Mouse (Mus musculus) heart, embryonic 12.5 days (tissue): ENCODE data around the gene Ube4b. TPM values are rescaled to one million over a fixed set of nuclear protein-coding genes. Genes with fewer than 3 reads are reported as not detected.

Source experiments
- ATAC-seq: fragments of 200-750 bp; cut with Nextera tagmentation; 2 replicates; pipeline ENCODE4 v1.8.0; 2017; ENCODE audit warnings: moderate TSS enrichment, moderate library complexity; ENCODE audit not compliant: insufficient number of reproducible peaks, low FRiP score
- H3K27ac ChIP-seq: fragments of 300-500 bp; sonication (generic); 2 replicates; pipeline ENCODE4 v1.5.1; 2016; ENCODE audit warnings: mild to moderate bottlenecking, moderate library complexity; ENCODE audit not compliant: poor library complexity, severe bottlenecking
- H3K27me3 ChIP-seq: fragments of 300-500 bp; sonication (generic); replicated peaks from 2 replicates; pipeline ENCODE4 v1.6.1; 2016; ENCODE audit warnings: mild to moderate bottlenecking, moderate library complexity
- H3K36me3 ChIP-seq: fragments of 300-500 bp; sonication (generic); 2 replicates; pipeline ENCODE4 v1.6.1; 2016; ENCODE audit warnings: mild to moderate bottlenecking, moderate library complexity
- H3K4me1 ChIP-seq: fragments of 300-500 bp; sonication (generic); replicated peaks from 2 replicates; pipeline ENCODE4 v1.6.1; 2016; ENCODE audit warnings: mild to moderate bottlenecking
- H3K4me2 ChIP-seq: fragments of 300-500 bp; sonication (generic); 2 replicates; pipeline ENCODE4 v1.6.1; 2016; ENCODE audit warnings: mild to moderate bottlenecking, moderate library complexity
- H3K4me3 ChIP-seq: fragments of 300-500 bp; sonication (generic); 2 replicates; pipeline ENCODE4 v1.5.1; 2016; ENCODE audit warnings: mild to moderate bottlenecking
- H3K9ac ChIP-seq: fragments of 300-500 bp; sonication (generic); 2 replicates; pipeline ENCODE4 v1.6.1; 2016; ENCODE audit warnings: mild to moderate bottlenecking, moderate library complexity
- H3K9me3 ChIP-seq: fragments of 300-500 bp; sonication (generic); replicated peaks from 2 replicates; pipeline ENCODE4 v1.6.1; 2016; ENCODE audit warnings: mild to moderate bottlenecking, moderate library complexity
- WGBS: fragments of 180-500 bp; shearing (Covaris S2); methylation state at CpG from one replicate; pipeline ENCODE4 v1.1.7; 2016; 5-methylcytosine and 5-hydroxymethylcytosine counted together
- polyA plus RNA-seq: library from polyadenylated mRNA; unstranded; fragments of >200 nt; fragmentation: Nextera tagmentation; extraction: Ambion mirVana; gene quantifications from 2 replicates; pipeline ENCODE4 v1.2.1, GENCODE M21; 2016

Ube4b gene
- polyA plus RNA-seq, 1 experiment from 2014 or later = 50.3 TPM

- no peak overlapping the region for H3K9ac ChIP-seq
- peak overlapping the region; percentile 32 for H3K27ac ChIP-seq
- no peaks in the 10 kb centered on the region for H3K27me3 ChIP-seq
- H3K4me3 ChIP-seq = no peak overlapping the region
- H3K9me3 ChIP-seq = no peaks in the 10 kb centered on the region
- WGBS = 50% methylated on average over 16 of the region's 16 CpGs
- peaks cover 13% of the 10 kb centered on the region for H3K36me3 ChIP-seq
- no peak for ATAC-seq
- peak overlapping the region; percentile 11; the same call in 1 of the 2 replicates for H3K4me2 ChIP-seq
- H3K4me1 ChIP-seq = peaks cover 61% of the 10 kb centered on the region
Observed at GRCm38 (mm10) chr4:149405713-149406443, 20.7 kb downstream of the Ube4b start.

GRCm38 (mm10) chr4:149404640-149405465 lies 21.7 kb downstream of the Ube4b start:
- H3K4me1 ChIP-seq = peaks cover 67% of the 10 kb centered on the region
- ATAC-seq = no peak
- no peaks in the 10 kb centered on the region for H3K27me3 ChIP-seq
- no peak overlapping the region for H3K27ac ChIP-seq
- H3K9me3 ChIP-seq = no peaks in the 10 kb centered on the region
- H3K4me2 ChIP-seq = no peak overlapping the region
- no peak overlapping the region for H3K9ac ChIP-seq
- H3K36me3 ChIP-seq = 0 out of 2 replicates have a peak, but pooled peaks cover 5% of the 10 kb centered on the region
- WGBS = 71% methylated on average over 19 of the region's 19 CpGs
- H3K4me3 ChIP-seq = no peak overlapping the region

GRCm38 (mm10) chr4:149403037-149403436 lies 23.5 kb downstream of the Ube4b start:
- Histone ChIP-seq H3K9ac (no peak overlapping the region), H3K4me3 (no peak overlapping the region), H3K9me3 (no peaks in the 10 kb centered on the region), H3K27me3 (no peaks in the 10 kb centered on the region), H3K4me2 (peak overlapping the region; percentile 22), H3K27ac (peak overlapping the region; percentile 60), H3K4me1 (peaks cover 86% of the 10 kb centered on the region), H3K36me3 (peaks cover 6% of the 10 kb centered on the region; the same call in 1 of the 2 replicates)
- WGBS = 21% methylated on average over 6 of the region's 6 CpGs
- no peak for ATAC-seq

- Histone ChIP-seq H3K36me3 (peaks cover 11% of the 10 kb centered on the region; the same call in 1 of the 2 replicates), H3K4me1 (peaks cover 94% of the 10 kb centered on the region), H3K9ac (no peak overlapping the region; the same call in 1 of the 2 replicates), H3K27ac (peak overlapping the region; percentile 50; the same call in 1 of the 2 replicates), H3K27me3 (no peaks in the 10 kb centered on the region), H3K4me2 (no peak overlapping the region), H3K9me3 (no peaks in the 10 kb centered on the region), H3K4me3 (no peak overlapping the region)
- no peak for ATAC-seq
- 57% methylated on average over 8 of the region's 8 CpGs for WGBS
Observed at GRCm38 (mm10) chr4:149401591-149401982, 25.0 kb downstream of the Ube4b start.

GRCm38 (mm10) chr4:149400878-149401590 lies 25.5 kb downstream of the Ube4b start:
- 0 out of 2 replicates have a peak overlapping the region, but pooled peaks have one; percentile 3 for H3K4me2 ChIP-seq
- H3K9ac ChIP-seq = no peak overlapping the region; the same call in 1 of the 2 replicates
- WGBS = 57% methylated on average over 12 of the region's 12 CpGs

GRCm38 (mm10) chr4:149399331-149399910 lies 27.1 kb downstream of the Ube4b start:
- peak overlapping the region; percentile 2; the same call in 1 of the 2 replicates for H3K4me3 ChIP-seq
- peak overlapping the region; percentile 87 for H3K27ac ChIP-seq
- peak; percentile 89 for ATAC-seq
- H3K9me3 ChIP-seq = no peaks in the 10 kb centered on the region
- H3K4me2 ChIP-seq = peak overlapping the region; percentile 53
- peaks cover 15% of the 10 kb centered on the region; the same call in 1 of the 2 replicates for H3K36me3 ChIP-seq
- H3K4me1 ChIP-seq = peaks cover 93% of the 10 kb centered on the region
- no peaks in the 10 kb centered on the region for H3K27me3 ChIP-seq
- 14% methylated on average over 4 of the region's 4 CpGs for WGBS
- 0 out of 2 replicates have a peak overlapping the region, but pooled peaks have one; percentile 48 for H3K9ac ChIP-seq

More at GRCm38 (mm10) chr4:149400878-149401590, 25.5 kb downstream of the Ube4b start:
- H3K36me3 ChIP-seq = peaks cover 11% of the 10 kb centered on the region; the same call in 1 of the 2 replicates
- no peak for ATAC-seq
- H3K9me3 ChIP-seq = no peaks in the 10 kb centered on the region
- peak overlapping the region; percentile 50 for H3K27ac ChIP-seq
- H3K4me3 ChIP-seq = no peak overlapping the region
- no peaks in the 10 kb centered on the region for H3K27me3 ChIP-seq
- peaks cover 94% of the 10 kb centered on the region for H3K4me1 ChIP-seq

- ATAC-seq = no peak
- Histone ChIP-seq H3K9ac (no peak overlapping the region), H3K27ac (peak overlapping the region; percentile 87), H3K4me1 (peaks cover 91% of the 10 kb centered on the region), H3K4me2 (no peak overlapping the region), H3K4me3 (no peak overlapping the region), H3K27me3 (no peaks in the 10 kb centered on the region), H3K36me3 (peaks cover 15% of the 10 kb centered on the region), H3K9me3 (no peaks in the 10 kb centered on the region)
- WGBS = 70% methylated on average over 9 of the region's 9 CpGs
Observed at GRCm38 (mm10) chr4:149398181-149398735, 28.3 kb downstream of the Ube4b start.

GRCm38 (mm10) chr4:149396433-149397306 lies 29.9 kb downstream of the Ube4b start:
- Histone ChIP-seq H3K27me3 (no peaks in the 10 kb centered on the region), H3K9me3 (no peaks in the 10 kb centered on the region), H3K4me3 (peak overlapping the region; percentile 4; the same call in 1 of the 2 replicates), H3K9ac (peak overlapping the region; percentile 39; the same call in 1 of the 2 replicates), H3K27ac (peak overlapping the region; percentile 84), H3K4me1 (peaks cover 92% of the 10 kb centered on the region), H3K4me2 (peak overlapping the region; percentile 44), H3K36me3 (peaks cover 27% of the 10 kb centered on the region)
- WGBS = 24% methylated on average over 21 of the region's 21 CpGs
- no peak; the same call in 1 of the 2 replicates for ATAC-seq

- Histone ChIP-seq H3K4me1 (peaks cover 83% of the 10 kb centered on the region), H3K36me3 (peaks cover 38% of the 10 kb centered on the region), H3K4me3 (no peak overlapping the region), H3K27me3 (no peaks in the 10 kb centered on the region), H3K4me2 (no peak overlapping the region), H3K9me3 (no peaks in the 10 kb centered on the region), H3K9ac (no peak overlapping the region), H3K27ac (peak overlapping the region; percentile 8; the same call in 1 of the 2 replicates)
- no peak for ATAC-seq
- WGBS = 62% methylated on average over 6 of the region's 6 CpGs
Observed at GRCm38 (mm10) chr4:149395581-149395980, 31.0 kb downstream of the Ube4b start.
